Mouse (Mus musculus): Measurements from ENCODE around the gene Ranbp3l. TPM values are rescaled to one million over a fixed set of nuclear protein-coding genes. Genes with fewer than 3 reads are reported as not detected.
"Not testable (repeated sequence)": the region's sequence is repeated elsewhere in the genome, so short reads cannot be mapped to it uniquely, and the experiment has no call there.

Ranbp3l gene
- total RNA-seq (2015) (not detected in 2 replicates), total RNA-seq (2017) (not detected in 2 replicates)

GRCm38 (mm10) chr15:8967573-8968228 lies at the start of gene Ranbp3l:
Ranbp3l (plus strand) TSS chr15:8967949.
- no peak for ATAC-seq (replicated peaks; ENCODE audit: poor library complexity)

GRCm38 (mm10) chr15:8930061-8930460 lies 37.7 kb upstream of the Ranbp3l start:
- ATAC-seq (replicated peaks; ENCODE audit: poor library complexity), result no peak

GRCm38 (mm10) chr15:8936911-8937310 lies 30.8 kb upstream of the Ranbp3l start:
- no peak for ATAC-seq (replicated peaks; ENCODE audit: poor library complexity)

GRCm38 (mm10) chr15:8940861-8941260 lies 26.9 kb upstream of the Ranbp3l start:
- ATAC-seq (replicated peaks; ENCODE audit: poor library complexity), result no peak

- ATAC-seq (replicated peaks; ENCODE audit: poor library complexity), result no peak
Observed at GRCm38 (mm10) chr15:8950856-8951255, 16.9 kb upstream of the Ranbp3l start.

GRCm38 (mm10) chr15:8963323-8963722 lies 4.4 kb upstream of the Ranbp3l start:
- no peak for ATAC-seq (replicated peaks; ENCODE audit: poor library complexity)

- no peak for ATAC-seq (replicated peaks; ENCODE audit: poor library complexity)
Observed at GRCm38 (mm10) chr15:8968229-8968595, 463 bp downstream of the Ranbp3l start.

GRCm38 (mm10) chr15:8969061-8969635 lies 1.4 kb downstream of the Ranbp3l start:
- no peak for ATAC-seq (replicated peaks; ENCODE audit: poor library complexity)

- no peak for ATAC-seq (replicated peaks; ENCODE audit: poor library complexity)
Observed at GRCm38 (mm10) chr15:8991211-8991610, 23.5 kb downstream of the Ranbp3l start.

- peak; percentile 46; the same call in 1 of the 2 replicates for ATAC-seq (replicated peaks; ENCODE audit: poor library complexity)
Observed at GRCm38 (mm10) chr15:8991859-8992838, 24.4 kb downstream of the Ranbp3l start.

- ATAC-seq (replicated peaks; ENCODE audit: poor library complexity), result no peak
Observed at GRCm38 (mm10) chr15:8994608-8995277, 27.0 kb downstream of the Ranbp3l start.

- ATAC-seq (replicated peaks; ENCODE audit: poor library complexity), result no peak
Observed at GRCm38 (mm10) chr15:8995490-8995889, 27.7 kb downstream of the Ranbp3l start.

- no peak for ATAC-seq (replicated peaks; ENCODE audit: poor library complexity)
Observed at GRCm38 (mm10) chr15:9002762-9003161, 35.0 kb downstream of the Ranbp3l start.

- ATAC-seq (replicated peaks; ENCODE audit: poor library complexity), result no peak
Observed at GRCm38 (mm10) chr15:9009196-9009595, 41.4 kb downstream of the Ranbp3l start.

GRCm38 (mm10) chr15:9014541-9014940 lies 46.8 kb downstream of the Ranbp3l start:
- ATAC-seq (replicated peaks; ENCODE audit: poor library complexity), result no peak

- ATAC-seq (replicated peaks; ENCODE audit: poor library complexity), result not testable (repeated sequence)
Observed at GRCm38 (mm10) chr15:9015496-9015895, 47.7 kb downstream of the Ranbp3l start.

GRCm38 (mm10) chr15:9055704-9056103 lies 88.0 kb downstream of the Ranbp3l start:
- no peak for ATAC-seq (replicated peaks; ENCODE audit: poor library complexity)

- ATAC-seq (replicated peaks; ENCODE audit: poor library complexity), result peak; percentile 65
Observed at GRCm38 (mm10) chr15:9059856-9060255, 92.1 kb downstream of the Ranbp3l start.

GRCm38 (mm10) chr15:9061150-9061882 lies 93.6 kb downstream of the Ranbp3l start:
- no peak for ATAC-seq (replicated peaks; ENCODE audit: poor library complexity)

- ATAC-seq (replicated peaks; ENCODE audit: poor library complexity), result no peak
Observed at GRCm38 (mm10) chr15:9068881-9069280, 101.1 kb downstream of the Ranbp3l start.

Data from megakaryocyte progenitor cell, adult 5-6 weeks (primary cell).